Mouse (Mus musculus) MEL (cell line): ENCODE results near the gene Prcc.

ENCODE experiments used
- POLR2A ChIP-seq, 2 experiments: IDR thresholded peaks; 2 replicates each; pipeline ENCODE4 v1.6.1; 2011 to 2012; ENCODE audit warnings: low read length in 2 of 2, mild to moderate bottlenecking in 2 of 2, control low read depth in 1 of 2, improper control_type of control experiment in 1 of 2, low read depth in 1 of 2, moderate library complexity in 1 of 2; ENCODE audit not compliant: control insufficient read depth in 1 of 2, insufficient read depth in 1 of 2, poor library complexity in 1 of 2
- TAL1 ChIP-seq: IDR thresholded peaks from 2 replicates; pipeline ENCODE4 v1.6.1; 2012; ENCODE audit warnings: mild to moderate bottlenecking, inconsistent platforms, low read length, moderate library complexity, mixed read lengths
- ZNF384 ChIP-seq: IDR thresholded peaks from 2 replicates; pipeline ENCODE4 v1.6.1; 2012; ENCODE audit warnings: low read depth, mild to moderate bottlenecking, inconsistent platforms, low read length, improper control_type of control experiment

DNA sequence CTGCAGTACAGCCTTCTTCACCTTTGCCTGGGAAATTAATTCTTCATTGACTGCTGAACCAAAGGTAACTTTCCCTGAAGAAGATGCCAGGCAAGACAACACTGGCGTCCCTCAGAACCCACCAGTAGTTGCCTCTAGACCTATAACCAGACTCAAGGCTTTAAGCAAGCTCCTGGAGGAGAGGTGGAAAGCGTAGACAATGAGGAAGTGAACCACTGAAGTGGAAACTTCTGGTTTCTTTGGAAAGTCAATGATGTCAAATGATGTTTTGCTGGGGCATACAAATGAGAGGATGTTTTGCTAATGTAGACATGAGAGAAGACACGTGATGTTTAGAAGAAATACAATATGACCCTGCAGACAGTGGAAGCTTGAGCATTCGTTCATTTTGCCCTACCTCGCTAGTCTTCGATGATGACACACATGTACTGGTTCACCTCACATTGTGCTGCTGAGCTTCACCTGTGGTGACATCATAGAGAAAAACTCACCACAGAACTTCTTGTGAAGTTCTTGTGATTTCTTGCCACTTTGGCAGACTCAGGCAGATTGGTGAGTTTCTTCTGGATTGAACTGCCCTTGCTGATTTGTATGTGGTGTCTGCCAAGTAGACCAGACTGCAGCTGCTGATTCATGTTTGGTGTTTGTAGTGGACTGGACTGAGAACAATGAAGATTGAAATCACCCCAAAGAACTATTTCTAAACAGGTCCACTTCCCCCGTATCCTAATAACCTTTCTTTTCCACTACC, 53.1 kb downstream of the Prcc start:
- no peak for TF ChIP-seq POLR2A (IDR thresholded peaks at IDR 0.05; ENCODE audit: control insufficient read depth in 1 of 2, insufficient read depth in 1 of 2, low read depth in 1 of 2, low read length in 2 of 2, poor library complexity in 1 of 2)
- no peak for TF ChIP-seq ZNF384
- TF ChIP-seq TAL1 = no peak
